Comparison of ENCODE assay signal across 8 mouse cellular contexts in genomic region chr4:128654505-128655381, GRCm38 (mm10). TPM values are rescaled to one million over a fixed set of nuclear protein-coding genes. Genes with fewer than 3 reads are reported as not detected.
DNase-seq lines count a peak whose midpoint lies in the region; TF ChIP-seq lines count a peak whose summit lies in the region.

TSS of gene Phc2 (plus strand) at chr4:128654702.

- H3K79me2 ChIP-seq in macrophage (ENCODE audit: inconsistent target), result no peaks in the 10 kb centered on the region

- WGBS in macrophage (ENCODE audit: missing documents), result under 1% methylated on average over 77 of the region's 85 CpGs

- H3K4me3 ChIP-seq in left cerebral cortex, adult 2 months, result peak within 1 kb of the TSS; percentile 77
- peak within 1 kb of the TSS; percentile 32 for H3K4me3 ChIP-seq in macrophage (ENCODE audit: inconsistent target)

- TF ChIP-seq CTCF in left cerebral cortex, adult 2 months (IDR thresholded peaks at IDR 0.05), result peak; percentile 14

- H3K36me3 ChIP-seq in macrophage (ENCODE audit: inconsistent target), result no peaks in the 10 kb centered on the region

- peak within 1 kb of the TSS; percentile 95 for H3K27ac ChIP-seq in left cerebral cortex, adult 2 months
- no peak within 1 kb of the TSS for H3K27ac ChIP-seq in macrophage

- intact Hi-C loops in left cerebral cortex, adult 2 months (cut with DNase I), result loop anchor here (1.0 to 2.0 kb wide), 2 partner anchors 34 to 44 kb away; partner anchors contain the start of gene Zscan20

- DNase-seq in adrenal gland, adult 18-20 months (ENCODE audit: low spot score in 2 of 2), result peak; percentile 85 to 89
- DNase-seq in embryo, embryonic 10.5 days (ENCODE audit: low spot score), result peak; percentile 98
- DNase-seq in gastrocnemius, postnatal 10 days, result peak; percentile 88
- DNase-seq in hindlimb bud, embryonic 11.5 days (ENCODE audit: extremely low spot score, low read depth, low spot score), result peak; percentile 81
- peak; percentile 96 to 97 for DNase-seq in left cerebral cortex, adult 2 months (ENCODE audit: extremely low spot score in 1 of 2, low spot score in 2 of 2)
- peak; percentile 92 for DNase-seq in retina, postnatal 7 days (ENCODE audit: low read depth, low spot score)
- peak; percentile 90 for DNase-seq in urinary bladder, adult 18-20 months (ENCODE audit: low spot score in 2 of 2)

RNA-seq across cellular contexts. Expression of gene Phc2, which starts in this region (rescaled TPM):
- total RNA-seq in adrenal gland, adult 18-20 months (2021), result 10 to 100 TPM; 69.8 to 88.5 TPM
- total RNA-seq in gastrocnemius, postnatal 10 days (2021), result 10 to 100 TPM; 29.8 to 36.7 TPM
- 10 to 100 TPM; 84.8 to 90.6 TPM for total RNA-seq in left cerebral cortex, adult 2 months (2021)
- total RNA-seq in macrophage (2018; cell fraction: chromatin; rRNA removed), result 10 to 100 TPM; 32.5 to 78.6 (median 52.5) TPM
- 10 to 100 TPM; 51.6 to 81.5 (median 66.5) TPM for total RNA-seq in macrophage (2018; cell fraction: cytosol; rRNA removed)
- 10 to 100 TPM; 49.4 to 94.3 (median 66.9) TPM for total RNA-seq in macrophage (2018; cell fraction: nucleus; rRNA removed)
- polyA plus RNA-seq in macrophage (2018), result 56.6 to 66.8 TPM (median 59.8 TPM) in 3 replicates
